Mouse (Mus musculus) erythroblast, embryonic 14.5 days (primary cell): ENCODE measurements around the gene Maml3. TPM values are rescaled to one million over a fixed set of nuclear protein-coding genes. Genes with fewer than 3 reads are reported as not detected.

Source experiments
- H3K27me3 ChIP-seq: 2 replicates; pipeline ENCODE4 v1.6.1; 2012; ENCODE audit warnings: inconsistent platforms; ENCODE audit not compliant: control insufficient read depth
- H3K36me3 ChIP-seq: 2 replicates; pipeline ENCODE4 v1.6.1; 2012; ENCODE audit warnings: mild to moderate bottlenecking, inconsistent platforms; ENCODE audit not compliant: control insufficient read depth
- H3K4me1 ChIP-seq: 2 replicates; pipeline ENCODE4 v1.6.1; 2012; ENCODE audit warnings: inconsistent platforms; ENCODE audit not compliant: control insufficient read depth
- H3K4me3 ChIP-seq: replicated peaks from 2 replicates; pipeline ENCODE3; 2012; ENCODE audit warnings: moderate library complexity, mild to moderate bottlenecking, inconsistent platforms
- H3K9me3 ChIP-seq: 2 replicates; pipeline ENCODE4 v1.6.1; 2012; ENCODE audit warnings: low read length, inconsistent platforms, mixed read lengths; ENCODE audit not compliant: control insufficient read depth
- GATA1 ChIP-seq: IDR thresholded peaks from 2 replicates; pipeline ENCODE4 v1.6.1; 2012; ENCODE audit warnings: low read length, inconsistent platforms, mixed read lengths
- TAL1 ChIP-seq: IDR thresholded peaks from 3 replicates; pipeline ENCODE4 v1.6.1; 2012; ENCODE audit warnings: low read length, inconsistent platforms, mixed read lengths
- polyA plus RNA-seq: library from polyadenylated mRNA; stranded (reverse); fragments of >175 nt; gene quantifications from 2 replicates; pipeline ENCODE4 v1.2.3, GENCODE M21; 2012

Maml3 gene
- polyA plus RNA-seq, 1 experiment, result 0.04 TPM

DNA sequence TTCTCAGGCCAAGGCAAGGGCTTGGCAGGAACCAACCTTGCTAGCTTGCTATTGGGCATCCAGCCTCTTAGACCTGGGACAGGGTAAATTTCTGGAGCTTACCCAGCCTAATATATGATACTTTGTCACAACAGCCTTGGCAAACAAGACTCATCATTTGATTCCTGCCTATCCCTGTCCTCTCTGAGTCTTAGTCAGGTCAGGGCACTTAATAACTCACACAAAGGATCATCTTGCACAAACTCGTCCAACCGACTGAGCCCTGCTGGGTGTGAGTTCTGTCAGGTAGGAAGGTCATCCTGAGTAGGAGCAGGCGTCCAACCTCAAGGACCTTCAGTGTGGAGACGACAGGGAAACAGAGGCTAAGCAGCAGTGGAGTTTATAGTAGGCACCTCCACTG lies 233.5 kb downstream of the Maml3 start:
- H3K4me3 ChIP-seq, result no peak overlapping the region
- H3K4me1 ChIP-seq, result no peaks in the 10 kb centered on the region; the same call in 1 of the 2 replicates
- H3K36me3 ChIP-seq, result no peaks in the 10 kb centered on the region
- no peaks in the 10 kb centered on the region for H3K27me3 ChIP-seq
- TF ChIP-seq GATA1 (no peak), TAL1 (no peak)
- H3K9me3 ChIP-seq, result no peaks in the 10 kb centered on the region

DNA sequence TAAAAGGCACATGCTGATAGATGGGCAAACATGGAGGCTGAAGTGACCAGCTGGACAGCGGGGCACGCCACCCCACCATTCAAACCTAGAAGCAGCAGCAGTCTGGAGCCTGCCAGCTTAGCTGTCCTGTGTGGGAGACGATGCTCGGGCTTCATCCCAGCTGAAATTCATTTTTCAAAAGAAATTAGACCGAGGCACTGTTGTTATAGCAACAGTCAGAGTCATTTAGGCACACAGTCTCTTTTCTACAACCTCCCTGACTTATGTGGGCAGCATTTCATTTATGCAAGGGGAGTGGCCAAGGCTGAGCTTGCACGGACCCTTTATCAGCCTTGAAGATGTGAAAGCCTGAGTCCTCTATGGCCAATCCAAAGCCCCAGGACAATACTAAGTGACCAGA lies 234.9 kb downstream of the Maml3 start:
- H3K27me3 ChIP-seq, result no peaks in the 10 kb centered on the region
- H3K36me3 ChIP-seq, result no peaks in the 10 kb centered on the region
- no peak overlapping the region for H3K4me3 ChIP-seq
- H3K4me1 ChIP-seq, result no peaks in the 10 kb centered on the region; the same call in 1 of the 2 replicates
- no peaks in the 10 kb centered on the region for H3K9me3 ChIP-seq
- no peak for TF ChIP-seq TAL1

DNA sequence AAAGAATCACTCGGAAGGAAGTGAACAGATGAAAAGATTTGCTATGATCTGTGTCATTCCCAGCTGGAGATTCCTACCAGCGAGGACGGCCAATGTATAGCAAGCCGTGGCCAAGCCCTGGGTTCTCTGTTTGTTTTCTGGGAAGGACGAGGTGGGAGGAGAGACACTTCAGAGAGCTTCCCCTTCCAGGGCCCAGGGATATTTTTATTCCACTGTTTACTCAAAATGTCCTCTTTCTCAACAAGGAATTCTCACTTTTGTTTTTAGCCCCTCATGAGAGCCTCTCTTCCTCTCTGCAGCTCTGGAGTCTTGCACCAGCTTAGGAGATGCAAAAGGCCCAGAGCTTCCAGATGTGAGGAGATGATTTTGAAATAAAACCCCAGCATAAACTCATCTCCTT lies 236.0 kb downstream of the Maml3 start:
- Histone ChIP-seq H3K27me3 (no peaks in the 10 kb centered on the region), H3K36me3 (no peaks in the 10 kb centered on the region), H3K4me1 (no peaks in the 10 kb centered on the region; the same call in 1 of the 2 replicates), H3K4me3 (no peak overlapping the region), H3K9me3 (no peaks in the 10 kb centered on the region)
- TF ChIP-seq GATA1 (no peak), TAL1 (no peak)

DNA sequence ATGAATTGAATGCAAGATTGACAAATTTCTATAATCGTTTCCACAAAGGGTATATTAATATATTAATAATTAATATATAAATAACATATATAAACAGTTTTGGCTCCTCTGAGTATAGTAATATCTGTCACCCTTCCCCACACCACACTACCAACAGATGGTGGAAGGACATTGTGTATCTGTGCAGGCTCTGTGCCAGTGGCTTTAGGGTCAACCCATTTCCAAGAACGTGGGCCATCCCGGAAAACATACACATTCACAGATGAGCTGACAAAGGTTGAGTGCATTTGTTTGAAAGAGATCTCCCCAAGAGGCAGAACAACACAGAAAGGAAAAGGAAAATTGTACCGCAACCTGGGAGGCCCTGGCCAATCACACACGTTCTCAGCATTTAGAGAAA lies 238.4 kb downstream of the Maml3 start:
- no peaks in the 10 kb centered on the region for H3K4me1 ChIP-seq
- TF ChIP-seq TAL1 (no peak), GATA1 (no peak)
- H3K36me3 ChIP-seq, result no peaks in the 10 kb centered on the region
- H3K4me3 ChIP-seq, result no peak overlapping the region
- H3K9me3 ChIP-seq, result no peaks in the 10 kb centered on the region
- H3K27me3 ChIP-seq, result no peaks in the 10 kb centered on the region

DNA sequence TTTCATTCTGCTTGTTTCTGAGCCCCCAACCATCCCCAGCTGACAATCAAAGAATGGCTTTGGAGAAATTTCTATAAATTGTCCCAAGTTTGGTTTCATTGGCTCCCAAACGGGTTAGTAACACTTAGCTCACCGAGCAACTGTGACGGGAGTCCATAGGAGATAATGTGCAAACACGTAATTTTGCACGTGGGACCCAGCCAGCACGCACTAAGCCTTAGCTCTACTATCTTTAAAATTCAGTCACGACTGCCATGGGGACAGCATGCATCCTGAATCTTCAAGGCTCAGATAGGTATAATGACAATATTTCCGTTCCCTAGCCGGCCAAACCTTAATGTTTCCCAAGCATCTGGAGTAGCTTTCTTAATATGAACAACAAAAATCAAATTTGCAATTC lies 243.2 kb downstream of the Maml3 start:
- no peak for TF ChIP-seq TAL1
- no peak for TF ChIP-seq GATA1
- Histone ChIP-seq H3K4me1 (0 out of 2 replicates have a peak, but pooled peaks cover 2% of the 10 kb centered on the region), H3K27me3 (no peaks in the 10 kb centered on the region), H3K4me3 (no peak overlapping the region), H3K9me3 (no peaks in the 10 kb centered on the region), H3K36me3 (no peaks in the 10 kb centered on the region)

DNA sequence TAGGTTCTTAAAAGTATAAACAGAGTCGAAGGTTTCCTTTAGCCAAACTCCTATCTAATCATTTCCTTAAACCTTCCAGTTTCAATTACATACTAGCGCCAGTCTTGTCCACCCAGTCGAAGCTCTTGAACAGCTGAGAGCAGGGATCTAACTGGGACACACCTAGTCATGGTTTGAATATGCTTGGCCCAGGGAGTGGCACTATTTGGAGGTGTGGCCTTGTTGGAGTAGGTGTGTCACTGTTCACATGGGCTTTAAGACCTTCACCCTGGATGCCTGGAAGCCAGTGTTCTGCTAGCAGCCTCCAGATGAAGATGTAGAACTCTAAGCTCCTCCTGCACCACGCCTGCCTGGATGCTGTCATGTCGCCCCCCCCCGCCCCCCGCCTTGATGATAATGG lies 244.4 kb downstream of the Maml3 start:
- 0 out of 2 replicates have a peak, but pooled peaks cover 2% of the 10 kb centered on the region for H3K4me1 ChIP-seq
- no peak for TF ChIP-seq GATA1
- no peak for TF ChIP-seq TAL1
- no peak overlapping the region for H3K4me3 ChIP-seq
- no peaks in the 10 kb centered on the region for H3K36me3 ChIP-seq
- no peaks in the 10 kb centered on the region for H3K27me3 ChIP-seq
- H3K9me3 ChIP-seq, result no peaks in the 10 kb centered on the region

DNA sequence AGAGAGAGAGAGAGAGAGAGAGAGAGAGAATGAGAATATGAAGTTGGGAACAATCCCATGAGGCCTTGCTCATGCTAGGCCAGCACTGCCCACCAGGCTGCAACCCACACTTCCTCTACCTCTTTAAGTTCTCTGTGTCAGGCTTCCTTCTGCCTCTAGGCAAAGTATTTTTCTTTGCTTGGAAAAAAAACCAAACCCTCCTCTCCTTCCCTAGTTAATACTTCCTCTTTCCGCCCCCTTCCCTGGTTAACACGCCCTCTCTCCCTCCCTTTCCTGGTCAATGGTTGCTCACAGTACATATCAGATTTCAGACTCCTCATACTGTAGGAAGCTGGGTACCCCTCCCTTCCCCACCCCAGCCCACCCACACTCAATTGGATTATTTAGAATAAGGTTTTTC lies 245.7 kb downstream of the Maml3 start:
- H3K4me3 ChIP-seq, result no peak overlapping the region
- no peaks in the 10 kb centered on the region for H3K9me3 ChIP-seq
- TF ChIP-seq GATA1, result no peak
- H3K4me1 ChIP-seq, result 0 out of 2 replicates have a peak, but pooled peaks cover 2% of the 10 kb centered on the region
- H3K36me3 ChIP-seq, result no peaks in the 10 kb centered on the region
- H3K27me3 ChIP-seq, result no peaks in the 10 kb centered on the region

DNA sequence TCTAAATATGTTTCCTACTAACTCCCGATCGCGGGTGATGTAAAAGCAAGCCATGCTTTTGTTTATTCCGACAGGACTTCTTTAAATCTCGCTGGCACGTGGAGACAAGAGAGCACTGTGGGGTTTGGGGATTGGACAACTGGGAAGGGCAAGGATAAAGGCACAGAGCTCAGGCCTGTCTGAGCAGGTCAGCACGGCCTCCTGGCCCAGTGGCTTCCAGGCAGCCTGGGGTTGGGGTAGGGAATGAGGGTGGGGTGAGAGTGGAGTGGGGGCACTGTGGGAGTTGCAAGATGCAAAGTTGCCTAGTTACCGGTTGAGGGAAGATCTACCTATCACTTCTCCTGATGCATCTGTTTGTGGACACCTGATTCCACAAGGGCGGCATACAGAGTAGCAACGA lies 250.7 kb downstream of the Maml3 start:
- TF ChIP-seq TAL1 (no peak), GATA1 (no peak)

DNA sequence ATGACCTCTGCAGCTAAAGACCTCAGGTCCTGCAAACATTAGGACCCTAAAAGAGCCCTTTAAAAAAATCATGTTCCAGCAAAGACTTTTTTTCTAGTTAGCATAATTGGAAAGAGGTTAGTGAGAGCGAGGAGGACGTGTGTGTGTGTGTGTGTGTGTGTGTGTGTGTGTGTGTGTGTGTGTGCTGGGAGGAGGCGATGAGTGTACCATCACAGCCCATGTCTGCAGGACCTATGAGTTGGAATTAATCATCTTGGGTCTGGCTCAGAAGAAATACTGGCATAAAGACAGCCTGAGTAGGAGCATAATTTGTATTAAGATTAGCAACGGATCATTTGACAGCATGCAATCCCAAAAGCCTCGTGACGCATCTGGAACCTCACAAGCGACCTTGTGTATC lies 251.3 kb downstream of the Maml3 start:
- no peak overlapping the region for H3K4me3 ChIP-seq
- no peaks in the 10 kb centered on the region for H3K9me3 ChIP-seq
- H3K27me3 ChIP-seq, result no peaks in the 10 kb centered on the region
- TF ChIP-seq GATA1, result no peak
- TF ChIP-seq TAL1, result no peak
- H3K4me1 ChIP-seq, result no peaks in the 10 kb centered on the region
- H3K36me3 ChIP-seq, result no peaks in the 10 kb centered on the region

More for the DNA sequence above, 250.7 kb downstream of the Maml3 start:
- H3K36me3 ChIP-seq, result no peaks in the 10 kb centered on the region
- H3K9me3 ChIP-seq, result no peaks in the 10 kb centered on the region
- H3K4me3 ChIP-seq, result no peak overlapping the region
- no peaks in the 10 kb centered on the region for H3K27me3 ChIP-seq
- no peaks in the 10 kb centered on the region for H3K4me1 ChIP-seq

DNA sequence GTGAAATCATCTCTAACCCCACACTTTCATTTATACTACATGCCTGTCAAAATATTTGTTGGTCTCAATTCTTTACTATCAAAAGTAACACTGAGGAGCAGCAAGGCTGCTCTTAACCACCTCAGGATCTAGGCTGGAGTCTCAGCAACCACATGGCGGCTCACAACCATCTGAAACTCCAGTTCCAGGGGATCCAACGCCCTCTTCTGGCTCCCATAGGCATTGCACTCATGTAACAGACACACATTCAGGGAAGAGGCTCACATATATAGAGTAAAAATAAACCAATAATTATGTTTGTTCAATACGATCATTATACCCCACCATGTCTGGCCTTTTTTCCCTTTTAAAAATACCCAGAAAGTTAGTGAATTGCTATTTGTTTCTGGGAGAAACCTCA lies 252.2 kb downstream of the Maml3 start:
- TF ChIP-seq TAL1 (no peak), GATA1 (no peak)
- H3K4me1 ChIP-seq, result no peaks in the 10 kb centered on the region
- H3K36me3 ChIP-seq, result no peaks in the 10 kb centered on the region
- H3K4me3 ChIP-seq, result no peak overlapping the region
- no peaks in the 10 kb centered on the region for H3K9me3 ChIP-seq
- H3K27me3 ChIP-seq, result no peaks in the 10 kb centered on the region
